Mouse (Mus musculus) c-Kit-positive CD71-positive TER-119-negative erythroid progenitor cells, embryonic 14.5 days (primary cell): ENCODE measurements at regions not wholly inside any gene's neighbourhood (a gene's known extent, or its start where the extent isn't known, plus 50 kb on each side); places are given as distances from the start of the nearest gene placed in this dataset.

Experiments used
- DNase-seq: peaks from one replicate; pipeline ENCODE4 v3.0.0-alpha.2; 2013; ENCODE audit warnings: low read depth

DNA sequence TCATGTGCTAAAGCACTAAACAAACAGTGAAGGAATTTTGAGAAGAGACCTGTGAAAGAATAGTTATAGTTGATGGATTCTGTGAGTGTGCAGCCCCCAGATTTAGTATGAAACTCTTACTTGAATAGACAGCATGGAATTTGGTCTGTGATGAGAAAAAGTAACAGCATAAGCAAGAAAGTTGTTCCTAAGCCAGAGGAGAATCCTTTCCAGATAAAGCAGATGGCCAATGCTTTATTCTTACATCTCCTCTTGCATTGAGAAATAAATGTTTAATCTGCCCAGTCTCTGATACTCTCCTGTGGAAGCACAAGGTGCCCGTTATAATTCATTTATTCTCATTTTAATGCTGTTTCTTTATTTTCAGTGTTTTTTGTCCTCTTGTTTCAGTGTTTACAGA, 263.5 kb downstream of the Tecrl start:
- DNase-seq: no peak

DNA sequence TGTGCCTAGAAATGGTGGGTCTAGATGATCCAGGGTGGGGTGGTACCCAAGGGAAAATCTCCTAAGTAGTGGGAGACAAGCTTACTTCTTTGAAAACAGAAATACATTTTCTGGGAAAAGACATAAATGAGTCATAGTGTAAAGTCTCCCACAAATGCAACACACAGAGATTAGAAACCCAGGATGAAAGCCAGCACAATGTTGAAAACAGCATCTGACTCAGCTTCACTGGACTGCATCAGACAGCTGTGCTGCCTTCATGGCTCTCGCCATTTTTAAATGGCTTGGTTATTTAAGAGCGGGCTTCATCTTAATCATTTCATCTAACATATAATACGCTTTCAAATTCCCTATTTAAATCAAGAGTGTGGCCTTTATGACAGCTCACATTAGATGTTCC, 300.2 kb downstream of the Tecrl start:
- no peak for DNase-seq

DNA sequence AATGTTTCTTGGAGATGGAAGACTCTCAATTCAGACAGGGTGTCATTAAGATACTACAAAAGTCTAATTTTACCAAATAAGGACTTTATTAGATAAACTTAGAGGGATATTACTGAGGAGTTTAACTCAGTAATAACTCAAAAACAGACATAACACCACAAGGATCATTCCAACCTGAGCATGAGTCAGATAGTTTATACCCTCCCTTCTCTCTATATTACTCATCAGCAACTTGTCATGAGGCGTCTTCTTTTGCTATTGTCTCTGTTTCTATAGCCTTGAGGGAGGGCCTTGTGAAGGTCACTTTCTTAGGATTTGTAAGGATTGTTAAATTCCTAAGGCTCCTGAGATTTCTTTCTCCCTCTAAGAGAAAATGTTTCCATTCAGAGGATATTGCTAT, 307.8 kb downstream of the Tecrl start:
- no peak for DNase-seq

GRCm38 (mm10) chr5:83029703-83030102, 325.3 kb downstream of the Tecrl start:
- no peak for DNase-seq

- DNase-seq: no peak
Observed at GRCm38 (mm10) chr5:83006038-83006437, 349.0 kb downstream of the Tecrl start.

DNA sequence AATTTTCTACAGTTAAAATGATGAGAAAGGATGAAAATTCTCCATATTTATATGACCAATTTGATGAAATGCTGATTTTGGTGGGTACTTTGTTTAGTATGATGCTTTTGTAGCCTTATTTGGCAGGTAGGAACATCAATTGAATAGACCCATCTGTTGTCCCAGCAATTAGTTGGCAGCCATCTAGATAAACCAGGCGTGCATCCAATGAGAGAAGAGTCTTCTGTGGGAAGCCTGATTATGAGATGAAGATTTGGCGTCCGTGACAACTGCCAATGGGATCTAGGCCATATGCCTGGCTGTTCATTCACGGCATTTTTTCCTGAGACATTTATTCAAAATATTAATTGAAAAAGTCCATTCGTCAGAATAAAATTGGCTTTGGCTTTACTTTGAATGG, 365.9 kb downstream of the Tecrl start:
- no peak for DNase-seq

DNA sequence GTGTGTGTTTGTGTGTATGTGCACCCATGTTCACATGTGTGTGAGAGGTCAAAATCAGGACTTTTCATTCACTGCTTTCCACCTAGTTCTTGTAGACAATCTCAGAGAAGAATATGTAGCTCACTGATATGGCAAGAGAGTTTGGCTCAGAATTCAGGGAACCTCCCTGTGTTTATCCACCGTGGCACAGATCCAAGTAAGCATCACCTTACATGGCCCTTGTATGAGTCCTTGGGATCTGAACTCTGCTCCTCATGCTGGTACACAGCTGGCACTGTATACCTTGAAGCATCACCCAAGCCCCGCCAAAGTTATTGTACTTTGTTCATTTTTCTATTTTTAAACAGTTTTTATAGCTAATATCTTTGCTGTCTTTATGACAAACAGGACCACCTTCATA, 385.7 kb downstream of the Tecrl start:
- no peak for DNase-seq

DNA sequence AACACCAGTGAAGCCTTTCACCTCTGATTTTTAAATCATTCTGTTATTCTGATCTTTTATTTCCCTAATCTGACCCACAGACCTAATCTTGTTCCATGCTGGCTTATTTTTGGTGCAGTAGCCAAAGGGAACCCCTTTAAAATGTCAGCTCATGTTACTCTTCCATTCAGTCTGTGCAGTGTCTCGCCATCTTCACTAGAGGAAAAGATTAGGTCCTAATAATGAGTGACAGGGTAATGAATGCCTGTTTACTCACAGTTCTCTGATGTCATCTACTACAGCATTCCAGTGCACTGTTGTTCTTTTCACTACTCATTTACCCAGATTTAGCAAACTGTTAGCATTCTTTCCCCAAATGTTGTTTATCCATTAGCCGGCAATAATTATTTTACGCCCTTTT, 388.2 kb downstream of the Tecrl start:
- DNase-seq: no peak

- no peak for DNase-seq
Observed at GRCm38 (mm10) chr5:82966180-82966579, 388.8 kb downstream of the Tecrl start.

DNA sequence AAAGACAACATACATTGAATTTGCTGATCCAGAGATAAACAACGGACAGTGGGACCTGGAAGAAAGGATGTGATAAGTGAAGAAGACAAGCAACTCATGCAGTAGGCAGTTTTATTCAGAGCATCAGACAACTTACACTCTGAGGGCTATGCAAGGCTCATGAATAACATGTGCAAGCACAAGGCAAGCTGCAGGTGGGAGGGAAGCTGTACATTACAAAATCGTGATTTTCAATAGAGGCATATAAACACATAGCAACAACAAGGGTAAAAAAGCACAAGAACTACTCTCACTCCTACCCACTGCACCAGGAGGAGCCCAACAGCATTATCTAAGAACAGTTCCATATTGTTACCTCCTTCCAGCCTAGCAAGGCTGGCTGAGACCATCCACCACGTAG, 390.5 kb downstream of the Tecrl start:
- no peak for DNase-seq

GRCm38 (mm10) chr5:82956012-82956411, 399.0 kb downstream of the Tecrl start:
- no peak for DNase-seq

DNA sequence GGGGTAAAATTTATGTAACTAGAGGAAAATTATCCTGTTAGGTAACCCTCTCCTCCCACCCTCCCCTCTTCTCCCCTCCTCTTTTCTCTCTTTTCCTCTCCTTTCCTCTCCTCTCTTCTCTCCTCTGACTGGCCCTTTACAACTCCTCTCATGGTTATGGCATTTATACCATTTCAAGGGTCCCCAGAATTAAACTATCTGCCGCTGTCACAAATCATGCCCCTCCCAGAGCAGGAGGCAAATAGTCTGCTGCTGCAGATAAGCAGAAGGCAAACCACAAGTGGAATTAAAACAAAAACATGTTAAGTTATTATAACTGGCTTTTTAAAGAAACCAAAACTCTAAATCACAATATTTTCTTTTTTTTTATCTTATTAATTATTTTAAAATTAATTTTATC, 407.9 kb downstream of the Tecrl start:
- DNase-seq: peak; percentile 16

DNA sequence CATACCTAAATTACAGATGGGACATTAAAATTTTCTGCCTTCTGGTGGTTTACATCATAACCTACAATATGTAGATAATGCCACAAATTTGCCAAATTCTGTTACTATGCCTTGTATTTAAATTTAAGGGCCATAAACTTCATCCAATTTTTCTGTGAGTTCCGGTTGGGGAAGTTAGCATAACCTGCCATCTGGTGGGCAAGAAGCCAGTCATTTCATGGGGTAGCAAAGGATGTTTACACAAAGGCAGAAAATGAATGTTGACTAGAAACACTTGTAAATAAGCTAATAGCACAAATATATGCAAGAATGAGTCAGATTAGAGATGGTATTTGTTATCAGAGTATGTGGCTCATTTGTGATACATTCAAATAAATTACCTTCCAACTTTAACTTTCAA, 415.2 kb downstream of the Tecrl start:
- DNase-seq: no peak

GRCm38 (mm10) chr5:82899347-82899746, 455.6 kb downstream of the Tecrl start:
- DNase-seq: no peak

- no peak for DNase-seq
Observed at GRCm38 (mm10) chr5:82898912-82899311, 456.1 kb downstream of the Tecrl start.

DNA sequence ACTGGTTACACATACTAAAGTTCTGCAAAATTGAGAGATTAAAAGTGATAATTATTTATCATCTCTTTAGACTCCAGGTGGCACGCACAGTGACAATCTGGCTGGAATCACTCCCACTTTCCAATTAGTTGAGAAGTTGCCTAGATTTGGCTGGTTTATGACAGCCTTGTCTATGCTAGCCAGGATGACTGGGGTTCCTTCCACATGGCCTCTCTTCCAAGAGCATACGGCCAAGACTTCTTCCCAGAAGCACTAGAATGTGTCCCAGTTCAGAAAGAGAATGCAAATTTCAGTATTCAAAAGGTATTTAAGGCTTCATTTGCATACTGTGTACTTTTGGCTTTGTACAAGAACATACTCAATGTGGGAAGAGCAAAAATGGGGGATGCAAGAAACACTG, 456.6 kb downstream of the Tecrl start:
- no peak for DNase-seq

DNA sequence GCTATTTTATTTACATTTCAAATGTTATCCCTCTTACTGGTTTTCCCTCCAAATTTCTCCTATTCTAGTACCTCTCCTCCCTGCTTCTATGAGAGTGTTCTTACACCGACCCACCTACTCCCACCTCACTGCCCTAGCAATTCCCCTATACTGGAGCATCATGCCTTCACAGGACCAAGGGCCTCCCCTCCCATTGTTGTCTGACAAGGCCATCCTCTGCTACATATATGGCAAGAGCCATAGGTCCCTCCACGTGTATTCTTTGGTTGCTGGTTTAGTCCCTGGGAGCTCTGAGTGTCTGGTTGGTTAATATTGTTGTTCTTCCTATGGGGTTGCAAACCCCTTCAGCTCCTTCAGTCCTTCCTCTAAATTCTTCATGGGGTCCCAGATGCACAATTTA, 485.7 kb downstream of the Tecrl start:
- no peak for DNase-seq

GRCm38 (mm10) chr5:82864347-82864746, 490.6 kb downstream of the Tecrl start:
- DNase-seq: no peak

GRCm38 (mm10) chr5:82825327-82825726, 529.7 kb downstream of the Tecrl start:
- DNase-seq: no peak

DNA sequence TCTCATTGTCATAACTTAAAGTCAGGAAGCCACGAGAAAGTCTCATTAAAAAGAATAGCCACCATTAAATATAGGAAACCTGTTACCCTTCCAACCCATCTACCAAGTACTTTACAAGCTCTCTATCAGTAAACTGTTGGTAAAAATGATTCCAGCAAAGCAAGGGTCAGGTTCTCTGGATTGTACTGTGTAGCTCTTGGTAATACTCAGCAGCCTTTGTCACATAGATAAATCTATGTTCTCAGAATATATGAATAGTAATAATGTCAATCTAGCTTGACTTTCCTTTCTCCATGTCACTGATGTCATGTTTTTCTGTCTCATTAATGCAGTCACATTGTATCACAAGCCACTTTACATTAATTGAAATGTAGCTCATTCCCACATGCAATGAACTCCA, 561.8 kb downstream of the Tecrl start:
- no peak for DNase-seq
